Mouse (Mus musculus) monocyte, adult 2 months (primary cell): ENCODE data around the gene Gas2l1.

Source experiments
- DNase-seq, 2 experiments: peaks; one replicate each; pipeline ENCODE4 v3.0.0; 2022; ENCODE audit warnings: low spot score in 2 of 2, low read depth in 1 of 2

Gas2l1 gene

GRCm38 (mm10) chr11:5042645-5043381 lies 22.3 kb downstream of the Gas2l1 start:
- no peak for DNase-seq

- DNase-seq, result no peak
Observed at GRCm38 (mm10) chr11:5041144-5041780, 23.9 kb downstream of the Gas2l1 start.

- DNase-seq, result no peak
Observed at GRCm38 (mm10) chr11:5040585-5040984, 24.5 kb downstream of the Gas2l1 start.

GRCm38 (mm10) chr11:5037146-5037854 lies 27.8 kb downstream of the Gas2l1 start:
- DNase-seq, result no peak

- DNase-seq, result no peak
Observed at GRCm38 (mm10) chr11:5035421-5035820, 29.7 kb downstream of the Gas2l1 start.

GRCm38 (mm10) chr11:5033136-5033535 lies 32.0 kb downstream of the Gas2l1 start:
- DNase-seq, result no peak

GRCm38 (mm10) chr11:5032706-5033105 lies 32.4 kb downstream of the Gas2l1 start:
- no peak for DNase-seq

GRCm38 (mm10) chr11:5028228-5028627 lies 36.9 kb downstream of the Gas2l1 start:
- DNase-seq, result no peak

GRCm38 (mm10) chr11:5025108-5025507 lies 40.0 kb downstream of the Gas2l1 start:
- DNase-seq, result no peak

- no peak for DNase-seq
Observed at GRCm38 (mm10) chr11:5017506-5017905, 47.6 kb downstream of the Gas2l1 start.

GRCm38 (mm10) chr11:5016286-5016685 lies 48.8 kb downstream of the Gas2l1 start:
- DNase-seq, result no peak

GRCm38 (mm10) chr11:5015720-5016119 lies 49.4 kb downstream of the Gas2l1 start:
- DNase-seq, result no peak

GRCm38 (mm10) chr11:5012213-5012715 lies 52.9 kb downstream of the Gas2l1 start:
- DNase-seq, result no peak

- no peak for DNase-seq
Observed at GRCm38 (mm10) chr11:5011480-5011879, 53.6 kb downstream of the Gas2l1 start.

GRCm38 (mm10) chr11:5010205-5010604 lies 54.9 kb downstream of the Gas2l1 start:
- no peak for DNase-seq

- DNase-seq, result no peak
Observed at GRCm38 (mm10) chr11:5009354-5010074, 55.6 kb downstream of the Gas2l1 start.

- DNase-seq, result no peak
Observed at GRCm38 (mm10) chr11:5008867-5009266, 56.3 kb downstream of the Gas2l1 start.

GRCm38 (mm10) chr11:5007186-5007585 lies 57.9 kb downstream of the Gas2l1 start:
- DNase-seq, result no peak

GRCm38 (mm10) chr11:5005528-5005927 lies 59.6 kb downstream of the Gas2l1 start:
- no peak for DNase-seq
